Mouse (Mus musculus): ENCODE data around the gene Scamp1. TPM values are rescaled to one million over a fixed set of nuclear protein-coding genes. Genes with fewer than 3 reads are reported as not detected.

Gene Scamp1
- polyA plus RNA-seq, 1 experiment from 2014 or later: 121 TPM

GRCm38 (mm10) chr13:94306277-94306967 is 20.8 kb upstream of the Scamp1 start:
- peak overlapping the region; percentile 46; the same call in 1 of the 2 replicates for H3K27ac ChIP-seq
- H3K4me2 ChIP-seq (replicated peaks): peak overlapping the region; percentile 44
- WGBS: 41% methylated on average over 18 of the region's 18 CpGs
- H3K27me3 ChIP-seq: 0 out of 2 replicates have a peak, but pooled peaks cover 2% of the 10 kb centered on the region
- peak overlapping the region; percentile 13; the same call in 1 of the 2 replicates for H3K4me3 ChIP-seq (replicated peaks)
- no peaks in the 10 kb centered on the region for H3K9me3 ChIP-seq
- ATAC-seq: peak; percentile 96
- peaks cover 9% of the 10 kb centered on the region; the same call in 1 of the 2 replicates for H3K4me1 ChIP-seq (replicated peaks)
- no peaks in the 10 kb centered on the region for H3K36me3 ChIP-seq
- H3K9ac ChIP-seq (replicated peaks): 0 out of 2 replicates have a peak overlapping the region, but pooled peaks have one; percentile 24

- Histone ChIP-seq H3K4me2 (replicated peaks) (no peak overlapping the region), H3K36me3 (no peaks in the 10 kb centered on the region), H3K4me1 (replicated peaks) (no peaks in the 10 kb centered on the region; the same call in 1 of the 2 replicates), H3K4me3 (replicated peaks) (no peak overlapping the region), H3K27me3 (0 out of 2 replicates have a peak, but pooled peaks cover 2% of the 10 kb centered on the region), H3K27ac (no peak overlapping the region), H3K9me3 (no peaks in the 10 kb centered on the region), H3K9ac (replicated peaks) (no peak overlapping the region)
- 45% methylated on average over 7 of the region's 7 CpGs for WGBS
- no peak for ATAC-seq
Measured at GRCm38 (mm10) chr13:94300946-94301538, 15.4 kb upstream of the Scamp1 start.

- no peak overlapping the region for H3K27ac ChIP-seq
- H3K4me3 ChIP-seq (replicated peaks): no peak overlapping the region
- no peaks in the 10 kb centered on the region for H3K36me3 ChIP-seq
- 88% methylated on average over 4 of the region's 4 CpGs for WGBS
- no peak overlapping the region for H3K4me2 ChIP-seq (replicated peaks)
- no peak overlapping the region for H3K9ac ChIP-seq (replicated peaks)
- H3K9me3 ChIP-seq: no peaks in the 10 kb centered on the region
- no peaks in the 10 kb centered on the region; the same call in 1 of the 2 replicates for H3K4me1 ChIP-seq (replicated peaks)
- no peaks in the 10 kb centered on the region for H3K27me3 ChIP-seq
- no peak for ATAC-seq
Measured at GRCm38 (mm10) chr13:94300232-94300631, 14.6 kb upstream of the Scamp1 start.

- ATAC-seq: no peak
- H3K9ac ChIP-seq (replicated peaks): no peak overlapping the region
- 89% methylated on average over 4 of the region's 4 CpGs for WGBS
- no peak overlapping the region for H3K4me2 ChIP-seq (replicated peaks)
- no peaks in the 10 kb centered on the region for H3K9me3 ChIP-seq
- no peaks in the 10 kb centered on the region for H3K36me3 ChIP-seq
- H3K4me3 ChIP-seq (replicated peaks): no peak overlapping the region
- no peak overlapping the region for H3K27ac ChIP-seq
- H3K4me1 ChIP-seq (replicated peaks): no peaks in the 10 kb centered on the region; the same call in 1 of the 2 replicates
- no peaks in the 10 kb centered on the region for H3K27me3 ChIP-seq
Measured at GRCm38 (mm10) chr13:94298401-94298800, 12.7 kb upstream of the Scamp1 start.

GRCm38 (mm10) chr13:94296371-94296770 is 10.7 kb upstream of the Scamp1 start:
- no peaks in the 10 kb centered on the region; the same call in 1 of the 2 replicates for H3K4me1 ChIP-seq (replicated peaks)
- H3K36me3 ChIP-seq: no peaks in the 10 kb centered on the region
- no peak overlapping the region for H3K9ac ChIP-seq (replicated peaks)
- no peak overlapping the region for H3K4me3 ChIP-seq (replicated peaks)
- WGBS: 92% methylated on average over 11 of the region's 11 CpGs
- H3K9me3 ChIP-seq: no peaks in the 10 kb centered on the region
- H3K27ac ChIP-seq: no peak overlapping the region
- ATAC-seq: no peak
- H3K4me2 ChIP-seq (replicated peaks): no peak overlapping the region
- H3K27me3 ChIP-seq: no peaks in the 10 kb centered on the region

- no peak for ATAC-seq
- Histone ChIP-seq H3K9ac (replicated peaks) (no peak overlapping the region), H3K4me3 (replicated peaks) (no peak overlapping the region), H3K27ac (no peak overlapping the region), H3K4me1 (replicated peaks) (no peaks in the 10 kb centered on the region; the same call in 1 of the 2 replicates), H3K27me3 (no peaks in the 10 kb centered on the region), H3K9me3 (no peaks in the 10 kb centered on the region), H3K4me2 (replicated peaks) (no peak overlapping the region), H3K36me3 (no peaks in the 10 kb centered on the region)
- WGBS: 88% methylated on average over 8 of the region's 8 CpGs
Measured at GRCm38 (mm10) chr13:94295922-94296321, 10.3 kb upstream of the Scamp1 start.

- no peak overlapping the region for H3K4me2 ChIP-seq (replicated peaks)
- no peaks in the 10 kb centered on the region for H3K27me3 ChIP-seq
- no peak for ATAC-seq
- no peak overlapping the region for H3K4me3 ChIP-seq (replicated peaks)
- H3K36me3 ChIP-seq: no peaks in the 10 kb centered on the region
- no peaks in the 10 kb centered on the region for H3K4me1 ChIP-seq (replicated peaks)
- no peaks in the 10 kb centered on the region for H3K9me3 ChIP-seq
- H3K9ac ChIP-seq (replicated peaks): no peak overlapping the region
- H3K27ac ChIP-seq: no peak overlapping the region
- 58% methylated on average over 3 of the region's 3 CpGs for WGBS
Measured at GRCm38 (mm10) chr13:94294886-94295285, 9.2 kb upstream of the Scamp1 start.

- no peak for ATAC-seq
- WGBS: 86% methylated on average over 10 of the region's 10 CpGs
- no peak overlapping the region for H3K4me3 ChIP-seq (replicated peaks)
- H3K27me3 ChIP-seq: no peaks in the 10 kb centered on the region
- no peaks in the 10 kb centered on the region for H3K4me1 ChIP-seq (replicated peaks)
- H3K27ac ChIP-seq: no peak overlapping the region
- no peaks in the 10 kb centered on the region for H3K36me3 ChIP-seq
- H3K9ac ChIP-seq (replicated peaks): no peak overlapping the region
- H3K4me2 ChIP-seq (replicated peaks): no peak overlapping the region
- no peaks in the 10 kb centered on the region for H3K9me3 ChIP-seq
Measured at GRCm38 (mm10) chr13:94293911-94294310, 8.3 kb upstream of the Scamp1 start.

- Histone ChIP-seq H3K4me2 (replicated peaks) (peak overlapping the region; percentile 81), H3K4me1 (replicated peaks) (peaks cover 28% of the 10 kb centered on the region), H3K36me3 (no peaks in the 10 kb centered on the region), H3K27ac (no peak overlapping the region), H3K4me3 (replicated peaks) (peak overlapping the region; percentile 93; the same call in 1 of the 2 replicates), H3K27me3 (no peaks in the 10 kb centered on the region; the same call in 1 of the 2 replicates), H3K9me3 (no peaks in the 10 kb centered on the region), H3K9ac (replicated peaks) (no peak overlapping the region)
- 49% methylated on average over 5 of the region's 5 CpGs for WGBS
- no peak for ATAC-seq
Measured at GRCm38 (mm10) chr13:94286195-94286594, 538 bp upstream of the Scamp1 start.

GRCm38 (mm10) chr13:94284543-94285269 is 951 bp downstream of the Scamp1 start:
- under 1% methylated on average over 65 of the region's 65 CpGs for WGBS
- Histone ChIP-seq H3K9ac (replicated peaks) (peak overlapping the region; percentile 91), H3K4me3 (replicated peaks) (peak overlapping the region; percentile 93), H3K27ac (peak overlapping the region; percentile 90), H3K36me3 (no peaks in the 10 kb centered on the region), H3K4me2 (replicated peaks) (peak overlapping the region; percentile 81), H3K9me3 (no peaks in the 10 kb centered on the region), H3K27me3 (no peaks in the 10 kb centered on the region; the same call in 1 of the 2 replicates), H3K4me1 (replicated peaks) (peaks cover 28% of the 10 kb centered on the region)
- peak; percentile 87 for ATAC-seq

- H3K4me1 ChIP-seq (replicated peaks): peaks cover 22% of the 10 kb centered on the region
- H3K36me3 ChIP-seq: no peaks in the 10 kb centered on the region
- ATAC-seq: no peak
- H3K4me2 ChIP-seq (replicated peaks): no peak overlapping the region
- 60% methylated on average over 5 of the region's 5 CpGs for WGBS
- no peak overlapping the region for H3K4me3 ChIP-seq (replicated peaks)
- H3K9me3 ChIP-seq: no peaks in the 10 kb centered on the region
- no peak overlapping the region for H3K9ac ChIP-seq (replicated peaks)
- H3K27ac ChIP-seq: no peak overlapping the region
- no peaks in the 10 kb centered on the region for H3K27me3 ChIP-seq
Measured at GRCm38 (mm10) chr13:94279420-94279819, 6.2 kb downstream of the Scamp1 start.

- H3K4me3 ChIP-seq (replicated peaks): no peak overlapping the region
- WGBS: 92% methylated on average over 6 of the region's 6 CpGs
- no peak overlapping the region for H3K9ac ChIP-seq (replicated peaks)
- no peak overlapping the region for H3K27ac ChIP-seq
- H3K36me3 ChIP-seq: no peaks in the 10 kb centered on the region
- no peak overlapping the region for H3K4me2 ChIP-seq (replicated peaks)
- no peak for ATAC-seq
- H3K9me3 ChIP-seq: no peaks in the 10 kb centered on the region
- no peaks in the 10 kb centered on the region for H3K27me3 ChIP-seq
- H3K4me1 ChIP-seq (replicated peaks): peaks cover 9% of the 10 kb centered on the region
Measured at GRCm38 (mm10) chr13:94271284-94271683, 14.4 kb downstream of the Scamp1 start.

All from midbrain, embryonic 13.5 days (tissue).